Mouse (Mus musculus): ENCODE results near the gene Ass1. TPM values are rescaled to one million over a fixed set of nuclear protein-coding genes. Genes with fewer than 3 reads are reported as not detected.

Ass1 gene
- polyA plus RNA-seq, 1 experiment: 168 TPM

GRCm38 (mm10) chr2:31500292-31501204, 30.5 kb downstream of the Ass1 start:
- H3K27ac ChIP-seq (ENCODE audit: insufficient read depth, low read length): no peak overlapping the region
- H3K4me1 ChIP-seq (ENCODE audit: control insufficient read depth, insufficient read depth, low read length): peaks cover 11% of the 10 kb centered on the region
- peaks cover 13% of the 10 kb centered on the region for H3K36me3 ChIP-seq (ENCODE audit: control insufficient read depth, insufficient read depth, low read length, poor library complexity, severe bottlenecking)
- no peaks in the 10 kb centered on the region for H3K27me3 ChIP-seq (ENCODE audit: control insufficient read depth, insufficient read depth, low read length, poor library complexity, severe bottlenecking)
- no peak overlapping the region for H3K9ac ChIP-seq (ENCODE audit: low read depth, poor library complexity, severe bottlenecking)
- no peaks in the 10 kb centered on the region for H3K9me3 ChIP-seq (replicated peaks; ENCODE audit: control insufficient read depth, insufficient read depth, low read length, poor library complexity, severe bottlenecking)
- TF ChIP-seq POLR2A (IDR thresholded peaks at IDR 0.05; ENCODE audit: insufficient read depth, low read length): no peak
- no peak for TF ChIP-seq CTCF (IDR thresholded peaks at IDR 0.05; ENCODE audit: low read depth, low read length)
- TF ChIP-seq EP300 (IDR thresholded peaks at IDR 0.05; ENCODE audit: insufficient read depth, low read depth, low read length): no peak
- H3K4me3 ChIP-seq (ENCODE audit: low read depth, low read length): no peak overlapping the region

- Histone ChIP-seq H3K27me3 (ENCODE audit: control insufficient read depth, insufficient read depth, low read length, poor library complexity, severe bottlenecking) (no peaks in the 10 kb centered on the region), H3K9ac (ENCODE audit: low read depth, poor library complexity, severe bottlenecking) (no peak overlapping the region), H3K27ac (ENCODE audit: insufficient read depth, low read length) (no peak overlapping the region), H3K9me3 (replicated peaks; ENCODE audit: control insufficient read depth, insufficient read depth, low read length, poor library complexity, severe bottlenecking) (no peaks in the 10 kb centered on the region), H3K36me3 (ENCODE audit: control insufficient read depth, insufficient read depth, low read length, poor library complexity, severe bottlenecking) (peaks cover 13% of the 10 kb centered on the region), H3K4me1 (ENCODE audit: control insufficient read depth, insufficient read depth, low read length) (peaks cover 11% of the 10 kb centered on the region), H3K4me3 (ENCODE audit: low read depth, low read length) (no peak overlapping the region)
- TF ChIP-seq EP300 (IDR thresholded peaks at IDR 0.05; ENCODE audit: insufficient read depth, low read depth, low read length) (no peak), CTCF (IDR thresholded peaks at IDR 0.05; ENCODE audit: low read depth, low read length) (peak; percentile 54)
Observed at GRCm38 (mm10) chr2:31501448-31502130, 31.6 kb downstream of the Ass1 start.

GRCm38 (mm10) chr2:31502616-31503522, 32.9 kb downstream of the Ass1 start:
- TF ChIP-seq POLR2A (IDR thresholded peaks at IDR 0.05; ENCODE audit: insufficient read depth, low read length) (no peak), CTCF (IDR thresholded peaks at IDR 0.05; ENCODE audit: low read depth, low read length) (no peak), EP300 (IDR thresholded peaks at IDR 0.05; ENCODE audit: insufficient read depth, low read depth, low read length) (peak; percentile 81)
- Histone ChIP-seq H3K4me1 (ENCODE audit: control insufficient read depth, insufficient read depth, low read length) (peaks cover 11% of the 10 kb centered on the region), H3K9me3 (replicated peaks; ENCODE audit: control insufficient read depth, insufficient read depth, low read length, poor library complexity, severe bottlenecking) (no peaks in the 10 kb centered on the region), H3K27ac (ENCODE audit: insufficient read depth, low read length) (no peak overlapping the region), H3K36me3 (ENCODE audit: control insufficient read depth, insufficient read depth, low read length, poor library complexity, severe bottlenecking) (peaks cover 15% of the 10 kb centered on the region), H3K4me3 (ENCODE audit: low read depth, low read length) (no peak overlapping the region), H3K9ac (ENCODE audit: low read depth, poor library complexity, severe bottlenecking) (no peak overlapping the region), H3K27me3 (ENCODE audit: control insufficient read depth, insufficient read depth, low read length, poor library complexity, severe bottlenecking) (no peaks in the 10 kb centered on the region)

- peaks cover 25% of the 10 kb centered on the region for H3K36me3 ChIP-seq (ENCODE audit: control insufficient read depth, insufficient read depth, low read length, poor library complexity, severe bottlenecking)
- H3K4me3 ChIP-seq (ENCODE audit: low read depth, low read length): no peak overlapping the region
- no peaks in the 10 kb centered on the region for H3K9me3 ChIP-seq (replicated peaks; ENCODE audit: control insufficient read depth, insufficient read depth, low read length, poor library complexity, severe bottlenecking)
- no peak overlapping the region for H3K9ac ChIP-seq (ENCODE audit: low read depth, poor library complexity, severe bottlenecking)
- TF ChIP-seq EP300 (IDR thresholded peaks at IDR 0.05; ENCODE audit: insufficient read depth, low read depth, low read length): no peak
- TF ChIP-seq CTCF (IDR thresholded peaks at IDR 0.05; ENCODE audit: low read depth, low read length): no peak
- no peak for TF ChIP-seq POLR2A (IDR thresholded peaks at IDR 0.05; ENCODE audit: insufficient read depth, low read length)
- no peaks in the 10 kb centered on the region for H3K27me3 ChIP-seq (ENCODE audit: control insufficient read depth, insufficient read depth, low read length, poor library complexity, severe bottlenecking)
- no peak overlapping the region for H3K27ac ChIP-seq (ENCODE audit: insufficient read depth, low read length)
- H3K4me1 ChIP-seq (ENCODE audit: control insufficient read depth, insufficient read depth, low read length): peaks cover 11% of the 10 kb centered on the region
Observed at GRCm38 (mm10) chr2:31505472-31505871, 35.5 kb downstream of the Ass1 start.

- no peak overlapping the region for H3K27ac ChIP-seq (ENCODE audit: insufficient read depth, low read length)
- H3K9me3 ChIP-seq (replicated peaks; ENCODE audit: control insufficient read depth, insufficient read depth, low read length, poor library complexity, severe bottlenecking): no peaks in the 10 kb centered on the region
- H3K36me3 ChIP-seq (ENCODE audit: control insufficient read depth, insufficient read depth, low read length, poor library complexity, severe bottlenecking): peaks cover 46% of the 10 kb centered on the region
- TF ChIP-seq CTCF (IDR thresholded peaks at IDR 0.05; ENCODE audit: low read depth, low read length) (peak; percentile 18), POLR2A (IDR thresholded peaks at IDR 0.05; ENCODE audit: insufficient read depth, low read length) (no peak), EP300 (IDR thresholded peaks at IDR 0.05; ENCODE audit: insufficient read depth, low read depth, low read length) (no peak)
- peaks cover 6% of the 10 kb centered on the region for H3K4me1 ChIP-seq (ENCODE audit: control insufficient read depth, insufficient read depth, low read length)
- H3K9ac ChIP-seq (ENCODE audit: low read depth, poor library complexity, severe bottlenecking): no peak overlapping the region
- H3K4me3 ChIP-seq (ENCODE audit: low read depth, low read length): no peak overlapping the region
- no peaks in the 10 kb centered on the region for H3K27me3 ChIP-seq (ENCODE audit: control insufficient read depth, insufficient read depth, low read length, poor library complexity, severe bottlenecking)
Observed at GRCm38 (mm10) chr2:31508851-31509250, 38.8 kb downstream of the Ass1 start.

Measured in ES-Bruce4 (cell line).